Mouse (Mus musculus) intestine, postnatal 0 days (tissue): ENCODE measurements around the gene Tacr2. TPM values are rescaled to one million over a fixed set of nuclear protein-coding genes. Genes with fewer than 3 reads are reported as not detected.

Experiments
- ATAC-seq: fragments of 200-750 bp; cut with Nextera tagmentation; 2 replicates; pipeline ENCODE4 v1.8.0; 2017; ENCODE audit warnings: mild to moderate bottlenecking, moderate TSS enrichment, moderate library complexity
- H3K27ac ChIP-seq: fragments of 300-500 bp; sonication (generic); 2 replicates; pipeline ENCODE4 v1.5.1; 2014; ENCODE audit warnings: mild to moderate bottlenecking, low read depth, low read length, moderate library complexity
- H3K27me3 ChIP-seq: fragments of 300-500 bp; sonication (generic); replicated peaks from 2 replicates; pipeline ENCODE4 v1.6.1; 2014; ENCODE audit warnings: low read length, mixed read lengths; ENCODE audit not compliant: control insufficient read depth, insufficient read depth
- H3K36me3 ChIP-seq: fragments of 300-500 bp; sonication (generic); 2 replicates; pipeline ENCODE4 v1.6.1; 2014; ENCODE audit warnings: mild to moderate bottlenecking, moderate library complexity; ENCODE audit not compliant: control insufficient read depth, insufficient read depth
- H3K4me1 ChIP-seq: fragments of 300-500 bp; sonication (generic); replicated peaks from 2 replicates; pipeline ENCODE4 v1.6.1; 2014; ENCODE audit warnings: antibody characterized with exemption, low read length, mixed read lengths; ENCODE audit not compliant: control insufficient read depth, insufficient read depth
- H3K4me2 ChIP-seq: fragments of 300-500 bp; sonication (generic); replicated peaks from 2 replicates; pipeline ENCODE4 v1.6.1; 2014; ENCODE audit warnings: low read depth, mild to moderate bottlenecking, moderate library complexity
- H3K4me3 ChIP-seq: fragments of 300-500 bp; sonication (generic); 2 replicates; pipeline ENCODE4 v1.5.1; 2014; ENCODE audit warnings: low read depth, low read length
- H3K9ac ChIP-seq: fragments of 300-500 bp; sonication (generic); 2 replicates; pipeline ENCODE4 v1.6.1; 2014; ENCODE audit warnings: mild to moderate bottlenecking, low read depth, low read length
- H3K9me3 ChIP-seq: fragments of 300-500 bp; sonication (generic); 2 replicates; pipeline ENCODE4 v1.6.1; 2016; ENCODE audit warnings: mixed run types; ENCODE audit not compliant: control insufficient read depth
- CTCF ChIP-seq: sonication (generic); IDR thresholded peaks from 2 replicates; pipeline ENCODE4 v1.5.1; 2016; ENCODE audit warnings: low read depth, mild to moderate bottlenecking, control low read depth, antibody characterized with exemption, moderate library complexity
- WGBS: fragments of 180-500 bp; shearing (Covaris S2); extraction: QIAGEN DNeasy Blood & Tissue Kit; methylation state at CpG from one replicate; pipeline ENCODE4 v1.1.7; 2014; 5-methylcytosine and 5-hydroxymethylcytosine counted together
- polyA plus RNA-seq: library from polyadenylated mRNA; unstranded; fragments of >200 nt; fragmentation: Nextera tagmentation; extraction: Ambion mirVana; gene quantifications from 2 replicates; pipeline ENCODE4 v1.2.1, GENCODE M21; 2015

Tacr2 gene
- polyA plus RNA-seq, 1 experiment from 2014 or later, result 0.90 TPM

DNA sequence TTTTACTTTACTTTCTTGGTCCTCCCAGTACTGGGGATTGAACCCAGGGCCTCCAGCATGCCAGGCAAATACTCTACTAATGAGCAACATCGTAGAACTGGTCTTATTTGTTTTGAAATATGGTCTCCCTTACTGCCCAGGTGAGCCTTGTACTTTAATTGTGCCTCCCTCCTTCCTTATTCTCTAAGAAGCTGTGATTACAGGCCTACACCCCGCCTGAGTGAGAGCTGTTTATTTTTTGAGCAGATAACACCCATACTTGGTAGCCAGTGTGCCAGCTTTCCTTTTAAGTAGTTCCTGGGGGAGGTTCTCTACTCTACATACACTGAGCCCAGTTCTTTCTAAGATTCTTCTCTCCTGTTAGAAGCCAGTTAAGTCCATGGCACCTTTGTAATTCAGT is 12.1 kb downstream of the Tacr2 start:
- ATAC-seq, result no peak
- H3K4me3 ChIP-seq, result no peak overlapping the region
- 0 out of 2 replicates have a peak, but pooled peaks cover 2% of the 10 kb centered on the region for H3K4me1 ChIP-seq
- H3K27ac ChIP-seq, result no peak overlapping the region
- H3K27me3 ChIP-seq, result no peaks in the 10 kb centered on the region
- H3K36me3 ChIP-seq, result peaks cover 5% of the 10 kb centered on the region; the same call in 1 of the 2 replicates
- no peak overlapping the region for H3K9ac ChIP-seq
- 23% methylated on average over 2 of the region's 2 CpGs for WGBS
- no peak overlapping the region for H3K4me2 ChIP-seq
- TF ChIP-seq CTCF, result no peak
- H3K9me3 ChIP-seq, result no peaks in the 10 kb centered on the region

- H3K4me2 ChIP-seq, result no peak overlapping the region
- WGBS, result 75% methylated on average over 16 of the region's 16 CpGs
- no peak for TF ChIP-seq CTCF
- no peaks in the 10 kb centered on the region for H3K9me3 ChIP-seq
- peaks cover 6% of the 10 kb centered on the region; the same call in 1 of the 2 replicates for H3K36me3 ChIP-seq
- no peak overlapping the region for H3K9ac ChIP-seq
- H3K4me3 ChIP-seq, result no peak overlapping the region
- H3K27me3 ChIP-seq, result no peaks in the 10 kb centered on the region
- no peaks in the 10 kb centered on the region for H3K4me1 ChIP-seq
- no peak overlapping the region for H3K27ac ChIP-seq
- no peak for ATAC-seq
These were observed 17.0 kb downstream of the Tacr2 start for GRCm38 (mm10) chr10:62269278-62269677.

DNA sequence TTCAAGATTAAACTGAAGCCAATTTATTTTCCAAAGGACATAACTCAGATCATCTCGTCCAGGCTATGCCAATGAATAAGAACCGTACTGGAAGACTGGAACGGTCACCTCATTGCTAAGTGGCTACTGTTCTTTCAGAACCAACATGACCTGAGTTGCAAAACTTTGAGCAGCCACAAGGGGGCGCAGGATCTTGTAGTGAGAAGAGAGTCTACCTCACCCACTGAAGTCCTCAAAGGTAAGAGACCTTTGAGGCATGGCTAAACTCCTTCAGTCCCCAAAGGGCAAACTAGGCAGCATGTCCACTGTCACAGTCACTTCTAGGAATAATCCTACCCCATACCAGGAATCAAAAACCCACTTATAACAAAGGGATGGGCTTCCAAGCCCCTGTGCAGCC is 23.0 kb downstream of the Tacr2 start:
- 24% methylated on average over 4 of the region's 4 CpGs for WGBS
- ATAC-seq, result no peak
- Histone ChIP-seq H3K4me3 (no peak overlapping the region), H3K4me1 (no peaks in the 10 kb centered on the region), H3K9me3 (no peaks in the 10 kb centered on the region), H3K36me3 (peaks cover 7% of the 10 kb centered on the region; the same call in 1 of the 2 replicates), H3K9ac (no peak overlapping the region), H3K27ac (no peak overlapping the region), H3K27me3 (no peaks in the 10 kb centered on the region), H3K4me2 (no peak overlapping the region)
- TF ChIP-seq CTCF, result peak; percentile 92

DNA sequence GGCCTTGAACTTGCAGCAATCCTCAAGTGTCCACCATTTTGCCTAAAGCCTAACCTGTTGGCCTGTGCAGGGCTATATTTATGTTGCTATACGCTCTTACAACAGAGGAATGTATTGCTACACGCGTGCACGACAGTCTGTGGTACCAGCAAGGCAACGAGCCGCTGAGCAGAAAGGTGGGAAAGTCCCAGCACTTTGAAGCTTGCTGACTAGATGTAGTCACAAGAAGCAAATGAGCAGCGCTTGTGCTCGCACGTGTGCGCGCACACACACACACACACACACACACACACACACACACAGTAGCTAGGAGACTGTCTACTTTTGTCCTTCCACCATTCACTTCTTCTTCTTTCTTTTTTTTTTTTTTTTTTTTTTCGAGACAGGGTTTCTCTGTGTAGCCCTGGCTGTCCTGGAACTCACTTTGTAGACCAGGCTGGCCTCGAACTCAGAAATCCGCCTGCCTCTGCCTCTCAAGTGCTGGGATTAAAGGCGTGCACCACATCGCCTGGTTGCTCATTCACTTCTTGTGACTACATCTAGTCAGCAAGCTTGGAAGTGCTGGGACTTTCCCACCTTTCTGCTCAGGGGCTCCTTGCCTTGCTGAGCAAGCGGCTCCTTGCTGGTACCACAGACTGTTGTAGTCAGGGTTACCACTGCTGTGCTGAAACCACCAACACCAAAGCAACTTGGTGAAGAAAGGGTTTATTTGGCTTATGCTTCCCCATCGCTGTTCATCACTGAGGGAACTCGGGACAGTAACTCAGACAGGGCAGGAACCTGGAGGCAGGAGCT is 25.5 kb downstream of the Tacr2 start:
- Histone ChIP-seq H3K4me3 (no peak overlapping the region), H3K36me3 (peaks cover 16% of the 10 kb centered on the region), H3K4me1 (no peaks in the 10 kb centered on the region), H3K4me2 (no peak overlapping the region), H3K27ac (no peak overlapping the region), H3K9me3 (no peaks in the 10 kb centered on the region), H3K9ac (no peak overlapping the region), H3K27me3 (no peaks in the 10 kb centered on the region)
- ATAC-seq, result no peak
- WGBS, result 94% methylated on average over 18 of the region's 19 CpGs
- no peak for TF ChIP-seq CTCF

DNA sequence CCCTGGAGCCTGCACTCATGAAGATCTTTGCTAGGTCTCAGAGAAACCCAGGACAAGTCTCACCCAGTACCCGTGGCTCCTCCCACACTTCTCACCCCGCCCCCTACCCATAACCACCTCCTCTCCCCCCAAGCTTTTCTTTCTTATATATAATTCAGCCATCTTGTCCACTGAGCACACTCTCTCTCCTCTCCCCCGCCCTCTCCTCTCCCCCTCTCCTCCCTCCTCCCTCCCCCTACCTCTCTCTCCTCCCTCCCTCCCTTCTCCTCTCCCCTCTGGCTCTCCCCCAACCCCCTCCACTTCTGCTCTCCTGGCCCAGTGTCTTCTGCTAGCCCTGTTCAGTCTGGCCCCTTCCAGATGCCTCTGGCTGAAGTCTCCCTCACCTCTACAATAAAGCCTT is 26.8 kb downstream of the Tacr2 start:
- Histone ChIP-seq H3K36me3 (peaks cover 16% of the 10 kb centered on the region), H3K9me3 (no peaks in the 10 kb centered on the region), H3K4me1 (no peaks in the 10 kb centered on the region), H3K9ac (no peak overlapping the region), H3K27me3 (no peaks in the 10 kb centered on the region), H3K4me3 (no peak overlapping the region), H3K4me2 (no peak overlapping the region), H3K27ac (no peak overlapping the region)
- 64% methylated on average over 3 of the region's 3 CpGs for WGBS
- TF ChIP-seq CTCF, result no peak
- no peak for ATAC-seq

DNA sequence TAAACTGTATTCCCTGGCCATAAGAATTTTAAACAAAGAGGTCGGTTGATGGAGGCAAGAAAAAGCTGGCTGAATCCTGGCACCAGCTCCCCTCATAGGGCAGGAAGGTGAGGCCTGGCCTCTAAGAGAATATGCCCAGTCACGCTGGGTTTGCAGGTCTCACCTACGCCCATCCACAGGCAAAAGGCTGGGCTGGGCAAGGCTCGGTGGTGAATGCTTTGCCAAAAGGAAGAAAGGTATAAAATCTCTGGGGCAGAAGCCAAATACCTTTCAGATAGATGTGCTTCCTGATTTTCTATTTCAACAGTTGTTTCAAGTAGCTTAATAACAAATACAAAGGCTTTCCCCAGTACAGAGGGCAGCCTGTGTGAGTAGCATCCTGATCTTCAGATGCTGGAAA is 27.4 kb downstream of the Tacr2 start:
- no peak for ATAC-seq
- Histone ChIP-seq H3K27me3 (no peaks in the 10 kb centered on the region), H3K4me2 (no peak overlapping the region), H3K9ac (no peak overlapping the region), H3K27ac (no peak overlapping the region), H3K9me3 (no peaks in the 10 kb centered on the region), H3K4me3 (no peak overlapping the region), H3K4me1 (no peaks in the 10 kb centered on the region), H3K36me3 (peaks cover 21% of the 10 kb centered on the region)
- WGBS, result 77% methylated on average over 4 of the region's 4 CpGs
- no peak for TF ChIP-seq CTCF

DNA sequence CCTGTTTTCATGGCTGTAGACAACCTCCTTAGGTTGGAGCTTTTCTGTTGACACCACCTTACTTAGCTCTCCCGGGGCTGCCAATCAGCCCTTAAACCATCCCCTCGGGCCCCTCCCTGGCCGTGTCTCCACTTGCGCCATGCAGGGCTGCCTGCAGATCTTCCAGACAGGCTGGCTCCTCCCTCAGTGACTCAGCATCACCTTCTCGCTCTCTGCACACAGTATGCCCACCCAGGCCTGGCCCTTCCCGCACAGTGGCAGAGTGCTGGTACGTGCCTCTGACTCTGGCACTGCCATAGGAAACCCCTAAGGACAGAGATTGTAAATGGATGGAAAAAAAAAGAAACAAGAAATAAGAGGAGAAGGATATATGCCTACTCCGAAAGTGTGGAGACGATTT is 30.5 kb downstream of the Tacr2 start:
- no peaks in the 10 kb centered on the region for H3K4me1 ChIP-seq
- H3K36me3 ChIP-seq, result peaks cover 25% of the 10 kb centered on the region
- ATAC-seq, result no peak
- 63% methylated on average over 9 of the region's 9 CpGs for WGBS
- no peak for TF ChIP-seq CTCF
- no peak overlapping the region for H3K9ac ChIP-seq
- H3K4me3 ChIP-seq, result no peak overlapping the region
- no peak overlapping the region for H3K27ac ChIP-seq
- no peak overlapping the region for H3K4me2 ChIP-seq
- no peaks in the 10 kb centered on the region for H3K27me3 ChIP-seq
- no peaks in the 10 kb centered on the region for H3K9me3 ChIP-seq
